Mouse (Mus musculus) MEL (cell line): ENCODE results near the gene Lrrc43.

ENCODE experiments used
- CTCF ChIP-seq, 3 experiments: IDR thresholded peaks in 2 of 3; conservative IDR thresholded peaks in 1 of 3; 2 replicates each; pipeline ENCODE4 v1.5.1; 2011 to 2012; ENCODE audit warnings: low read length in 3 of 3, low read depth in 2 of 3, mild to moderate bottlenecking in 2 of 3, improper control_type of control experiment in 1 of 3, inconsistent platforms in 1 of 3, mixed read lengths in 1 of 3, moderate library complexity in 1 of 3; ENCODE audit not compliant: control insufficient read depth in 1 of 3, insufficient read depth in 1 of 3, poor library complexity in 1 of 3, severe bottlenecking in 1 of 3
- GABPA ChIP-seq: IDR thresholded peaks from 2 replicates; pipeline ENCODE4 v1.6.1; 2012; ENCODE audit warnings: low read depth, mild to moderate bottlenecking, inconsistent platforms, low read length, improper control_type of control experiment, moderate library complexity
- JUND ChIP-seq: IDR thresholded peaks from 2 replicates; pipeline ENCODE4 v1.6.1; 2011; ENCODE audit warnings: low read depth, mild to moderate bottlenecking, improper control_type of control experiment, low read length
- MAFK ChIP-seq: IDR thresholded peaks from 2 replicates; pipeline ENCODE4 v1.6.1; 2011; ENCODE audit warnings: low read depth, mild to moderate bottlenecking, low read length, improper control_type of control experiment, borderline replicate concordance
- MXI1 ChIP-seq: IDR thresholded peaks from 2 replicates; pipeline ENCODE4 v1.6.1; 2011; ENCODE audit warnings: mild to moderate bottlenecking, low read depth, low read length, improper control_type of control experiment
- POLR2A ChIP-seq, 2 experiments: IDR thresholded peaks; 2 replicates each; pipeline ENCODE4 v1.6.1; 2011 to 2012; ENCODE audit warnings: low read length in 2 of 2, mild to moderate bottlenecking in 2 of 2, control low read depth in 1 of 2, improper control_type of control experiment in 1 of 2, low read depth in 1 of 2, moderate library complexity in 1 of 2; ENCODE audit not compliant: control insufficient read depth in 1 of 2, insufficient read depth in 1 of 2, poor library complexity in 1 of 2
- RCOR1 ChIP-seq: IDR thresholded peaks from 2 replicates; pipeline ENCODE4 v1.6.1; 2012; ENCODE audit warnings: low read depth, mild to moderate bottlenecking, inconsistent platforms, low read length, improper control_type of control experiment
- SIN3A ChIP-seq: IDR thresholded peaks from 2 replicates; pipeline ENCODE4 v1.6.1; 2012; ENCODE audit warnings: low read length, improper control_type of control experiment, inconsistent platforms
- SMC3 ChIP-seq: IDR thresholded peaks from 2 replicates; pipeline ENCODE4 v1.6.1; 2011; ENCODE audit warnings: low read depth, low read length, improper control_type of control experiment
- TCF12 ChIP-seq: IDR thresholded peaks from 2 replicates; pipeline ENCODE4 v1.6.1; 2014; ENCODE audit warnings: low read depth, mild to moderate bottlenecking, inconsistent platforms, low read length, improper control_type of control experiment, moderate library complexity
- ZMIZ1 ChIP-seq: IDR thresholded peaks from 2 replicates; pipeline ENCODE4 v1.6.1; 2012; ENCODE audit warnings: low read depth, mild to moderate bottlenecking, inconsistent platforms, low read length, improper control_type of control experiment, moderate library complexity
- ZNF384 ChIP-seq: IDR thresholded peaks from 2 replicates; pipeline ENCODE4 v1.6.1; 2012; ENCODE audit warnings: low read depth, mild to moderate bottlenecking, inconsistent platforms, low read length, improper control_type of control experiment

- TF ChIP-seq GABPA, result no peak
- TF ChIP-seq JUND, result no peak
- no peak for TF ChIP-seq CTCF (IDR thresholded peaks at IDR 0.05 in 2 of 3, conservative IDR thresholded peaks at IDR 0.05 in 1 of 3; ENCODE audit: control insufficient read depth in 1 of 3, insufficient read depth in 1 of 3, low read depth in 2 of 3, low read length in 3 of 3, poor library complexity in 1 of 3, severe bottlenecking in 1 of 3)
- no peak for TF ChIP-seq SIN3A
- TF ChIP-seq SMC3, result no peak
- no peak for TF ChIP-seq ZNF384
- no peak for TF ChIP-seq TCF12
- no peak for TF ChIP-seq POLR2A (IDR thresholded peaks at IDR 0.05; ENCODE audit: control insufficient read depth in 1 of 2, insufficient read depth in 1 of 2, low read depth in 1 of 2, low read length in 2 of 2, poor library complexity in 1 of 2)
- TF ChIP-seq MAFK, result no peak
- no peak for TF ChIP-seq ZMIZ1
- TF ChIP-seq MXI1, result no peak
- no peak for TF ChIP-seq RCOR1
Measured at GRCm38 (mm10) chr5:123514871-123515270, 25.8 kb downstream of the Lrrc43 start.
